Mouse (Mus musculus): ENCODE measurements at regions not wholly inside any gene's neighbourhood (a gene's known extent, or its start where the extent isn't known, plus 50 kb on each side); places are given as distances from the start of the nearest gene placed in this dataset.

GRCm38 (mm10) chr11:24371687-24371950 is 293.8 kb downstream of the Bcl11a start:
- ATAC-seq (ENCODE audit: insufficient number of reproducible peaks, low FRiP score, low TSS enrichment): no peak

GRCm38 (mm10) chr11:24371963-24372362 is 294.1 kb downstream of the Bcl11a start:
- no peak for ATAC-seq (ENCODE audit: insufficient number of reproducible peaks, low FRiP score, low TSS enrichment)

GRCm38 (mm10) chr11:24372616-24373015 is 294.8 kb downstream of the Bcl11a start:
- no peak for ATAC-seq (ENCODE audit: insufficient number of reproducible peaks, low FRiP score, low TSS enrichment)

GRCm38 (mm10) chr11:24373301-24373700 is 295.4 kb downstream of the Bcl11a start:
- ATAC-seq (ENCODE audit: insufficient number of reproducible peaks, low FRiP score, low TSS enrichment): no peak

- no peak for ATAC-seq (ENCODE audit: insufficient number of reproducible peaks, low FRiP score, low TSS enrichment)
Measured at GRCm38 (mm10) chr11:24377530-24377929, 299.7 kb downstream of the Bcl11a start.

GRCm38 (mm10) chr11:24390578-24390977 is 312.7 kb downstream of the Bcl11a start:
- ATAC-seq (ENCODE audit: insufficient number of reproducible peaks, low FRiP score, low TSS enrichment): no peak

GRCm38 (mm10) chr11:24391385-24391784 is 313.5 kb downstream of the Bcl11a start:
- no peak for ATAC-seq (ENCODE audit: insufficient number of reproducible peaks, low FRiP score, low TSS enrichment)

- ATAC-seq (ENCODE audit: insufficient number of reproducible peaks, low FRiP score, low TSS enrichment): no peak
Measured at GRCm38 (mm10) chr11:24395478-24395877, 317.6 kb downstream of the Bcl11a start.

- ATAC-seq (ENCODE audit: insufficient number of reproducible peaks, low FRiP score, low TSS enrichment): no peak
Measured at GRCm38 (mm10) chr11:24396911-24397310, 319.1 kb downstream of the Bcl11a start.

- ATAC-seq (ENCODE audit: insufficient number of reproducible peaks, low FRiP score, low TSS enrichment): no peak
Measured at GRCm38 (mm10) chr11:24397710-24398109, 319.9 kb downstream of the Bcl11a start.

- ATAC-seq (ENCODE audit: insufficient number of reproducible peaks, low FRiP score, low TSS enrichment): no peak
Measured at GRCm38 (mm10) chr11:24401151-24401550, 323.3 kb downstream of the Bcl11a start.

- ATAC-seq (ENCODE audit: insufficient number of reproducible peaks, low FRiP score, low TSS enrichment): no peak
Measured at GRCm38 (mm10) chr11:24402127-24402526, 324.3 kb downstream of the Bcl11a start.

- ATAC-seq (ENCODE audit: insufficient number of reproducible peaks, low FRiP score, low TSS enrichment): no peak
Measured at GRCm38 (mm10) chr11:24414804-24415203, 336.9 kb downstream of the Bcl11a start.

- ATAC-seq (ENCODE audit: insufficient number of reproducible peaks, low FRiP score, low TSS enrichment): no peak
Measured at GRCm38 (mm10) chr11:24422066-24422775, 344.4 kb downstream of the Bcl11a start.

GRCm38 (mm10) chr11:24423278-24423677 is 345.4 kb downstream of the Bcl11a start:
- no peak for ATAC-seq (ENCODE audit: insufficient number of reproducible peaks, low FRiP score, low TSS enrichment)

- ATAC-seq (ENCODE audit: insufficient number of reproducible peaks, low FRiP score, low TSS enrichment): no peak
Measured at GRCm38 (mm10) chr11:24426995-24427883, 349.4 kb downstream of the Bcl11a start.

GRCm38 (mm10) chr11:24448608-24449007 is 370.8 kb downstream of the Bcl11a start:
- no peak for ATAC-seq (ENCODE audit: insufficient number of reproducible peaks, low FRiP score, low TSS enrichment)

- no peak for ATAC-seq (ENCODE audit: insufficient number of reproducible peaks, low FRiP score, low TSS enrichment)
Measured at GRCm38 (mm10) chr11:24452267-24452666, 374.4 kb downstream of the Bcl11a start.

GRCm38 (mm10) chr11:24464642-24465041 is 386.8 kb downstream of the Bcl11a start:
- ATAC-seq (ENCODE audit: insufficient number of reproducible peaks, low FRiP score, low TSS enrichment): no peak

- ATAC-seq (ENCODE audit: insufficient number of reproducible peaks, low FRiP score, low TSS enrichment): peak; percentile 77; the same call in 1 of the 2 replicates
Measured at GRCm38 (mm10) chr11:24467458-24467857, 389.6 kb downstream of the Bcl11a start.

GRCm38 (mm10) chr11:24470469-24470868 is 392.6 kb downstream of the Bcl11a start:
- no peak for ATAC-seq (ENCODE audit: insufficient number of reproducible peaks, low FRiP score, low TSS enrichment)

Data from cerebellum, adult (tissue).